Mouse (Mus musculus): Measurements from ENCODE around the gene Rgs6.

GRCm38 (mm10) chr12:82799892-82800291 lies 211.8 kb downstream of the Rgs6 start:
- TF ChIP-seq POLR2A (IDR thresholded peaks at IDR 0.05; ENCODE audit: insufficient read depth, low read depth, low read length) (no peak), CTCF (IDR thresholded peaks at IDR 0.05) (no peak)

All from heart, adult 2 months (tissue).